Mouse (Mus musculus) embryonic fibroblast, embryonic 13.5 days (primary cell): Measurements from ENCODE around the gene Rasa2.

ENCODE experiments used
- CTCF ChIP-seq: IDR thresholded peaks from 2 replicates; pipeline ENCODE4 v1.5.1; 2011; ENCODE audit warnings: mild to moderate bottlenecking, control low read depth, low read length, moderate library complexity, borderline replicate concordance; ENCODE audit not compliant: insufficient read depth
- POLR2A ChIP-seq: IDR thresholded peaks from 2 replicates; pipeline ENCODE4 v1.6.1; 2011; ENCODE audit warnings: low read depth, mild to moderate bottlenecking, control low read depth, low read length, moderate library complexity

- peak; percentile 71 for TF ChIP-seq CTCF
- TF ChIP-seq POLR2A: peak; percentile 83
Observed at GRCm38 (mm10) chr9:96669877-96670276, 38.5 kb upstream of the Rasa2 start.
